Mouse (Mus musculus) kidney, adult 9 months (tissue): ENCODE results near the gene Ccdc22.

Experiments
- DNase-seq: peaks from one replicate; pipeline ENCODE4 v3.0.0; 2022

The Ccdc22 gene

DNA sequence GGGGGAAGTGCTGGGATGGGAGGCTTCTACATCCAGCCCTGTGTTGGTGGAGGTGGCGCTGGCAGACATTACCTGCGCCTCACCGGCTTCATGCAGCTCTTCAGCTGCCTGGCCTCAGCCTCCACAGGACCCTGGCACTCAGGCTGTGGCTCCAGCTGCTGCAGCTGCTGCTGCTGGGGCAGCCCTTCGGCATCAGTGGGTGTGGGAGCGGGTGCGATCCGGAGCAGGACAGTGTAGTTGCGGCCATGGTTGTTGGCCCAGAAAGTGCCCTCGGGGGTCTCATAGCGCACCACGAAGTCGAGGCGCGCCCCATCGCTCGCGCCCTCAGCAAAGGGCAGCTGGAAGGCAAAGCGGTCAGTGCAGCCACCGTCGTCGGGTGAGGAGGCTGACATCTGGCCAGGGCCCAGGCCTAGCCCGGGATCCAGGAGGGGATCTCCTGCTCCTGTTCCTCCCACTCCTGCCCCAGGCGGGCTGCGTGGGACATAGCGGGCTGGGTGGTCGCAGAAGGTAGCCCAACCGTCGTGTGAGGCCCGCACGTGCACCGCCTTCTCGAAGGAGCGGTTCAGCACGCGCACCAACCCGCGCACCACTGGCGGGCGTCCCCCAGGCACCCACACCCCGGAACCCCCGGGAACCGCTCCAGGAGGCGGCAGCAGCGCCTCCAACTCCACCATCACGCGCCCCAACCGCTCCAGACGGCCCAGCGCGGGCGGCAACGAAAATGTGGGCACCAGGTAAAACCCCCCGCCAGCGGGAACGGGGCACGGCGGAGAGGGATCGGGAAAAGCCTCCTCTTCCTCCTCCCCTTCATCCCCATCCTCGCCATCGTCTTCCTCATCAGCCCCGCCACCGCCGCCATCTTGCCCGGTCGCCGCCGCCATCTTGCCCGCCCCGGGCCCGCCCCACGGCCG lies 31.9 kb downstream of the Ccdc22 start, which contains the start of gene Foxp3:
TSS of gene Foxp3 (plus strand) at position 469 of the 911 bp plus-strand sequence.
- peak; percentile 14 for DNase-seq

DNA sequence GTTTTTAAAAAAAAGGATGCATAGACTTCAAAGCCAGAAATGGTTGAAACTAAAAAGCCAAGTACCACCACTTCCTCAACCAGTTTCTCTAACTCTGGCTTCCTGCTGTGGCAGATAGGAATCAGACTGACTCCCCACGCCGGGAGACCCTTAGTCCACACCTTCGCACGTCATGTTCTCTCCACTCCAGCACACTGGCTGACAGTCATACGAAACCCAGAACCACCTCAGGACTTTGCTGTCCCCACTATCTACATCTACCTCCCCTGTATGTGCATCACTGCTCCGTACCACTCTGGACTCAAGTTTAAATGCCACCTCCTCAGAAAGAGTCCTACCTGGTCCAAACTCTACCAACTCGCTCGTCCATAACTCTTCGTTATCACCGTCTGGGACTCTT lies 32.9 kb downstream of the Ccdc22 start:
- no peak for DNase-seq

DNA sequence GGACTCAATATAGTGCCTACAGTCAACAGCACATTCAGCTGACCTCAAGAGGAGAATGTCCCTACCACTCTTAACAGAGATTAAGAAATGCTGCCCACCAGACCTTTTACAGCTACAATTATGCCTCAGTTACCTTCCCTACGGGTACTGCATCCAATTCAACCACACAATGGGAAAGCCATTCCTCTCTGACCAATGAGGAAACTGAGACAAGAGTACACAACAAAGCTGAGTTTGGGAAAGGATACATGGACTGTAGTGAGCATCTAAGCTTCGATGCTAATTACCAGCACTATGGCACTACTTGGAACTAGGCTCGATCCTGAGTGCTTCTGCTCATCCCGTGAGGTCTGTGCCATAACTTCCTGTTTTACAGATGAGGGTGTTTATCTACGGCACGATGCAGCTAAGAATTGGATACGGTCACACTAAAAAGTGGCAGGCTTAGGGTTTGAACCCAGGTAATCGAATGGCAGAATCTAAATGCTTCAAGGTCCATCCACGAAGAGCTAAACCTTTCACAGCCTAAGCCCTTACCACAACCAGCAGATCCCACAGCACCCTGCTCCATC lies 33.7 kb downstream of the Ccdc22 start:
- DNase-seq = no peak

DNA sequence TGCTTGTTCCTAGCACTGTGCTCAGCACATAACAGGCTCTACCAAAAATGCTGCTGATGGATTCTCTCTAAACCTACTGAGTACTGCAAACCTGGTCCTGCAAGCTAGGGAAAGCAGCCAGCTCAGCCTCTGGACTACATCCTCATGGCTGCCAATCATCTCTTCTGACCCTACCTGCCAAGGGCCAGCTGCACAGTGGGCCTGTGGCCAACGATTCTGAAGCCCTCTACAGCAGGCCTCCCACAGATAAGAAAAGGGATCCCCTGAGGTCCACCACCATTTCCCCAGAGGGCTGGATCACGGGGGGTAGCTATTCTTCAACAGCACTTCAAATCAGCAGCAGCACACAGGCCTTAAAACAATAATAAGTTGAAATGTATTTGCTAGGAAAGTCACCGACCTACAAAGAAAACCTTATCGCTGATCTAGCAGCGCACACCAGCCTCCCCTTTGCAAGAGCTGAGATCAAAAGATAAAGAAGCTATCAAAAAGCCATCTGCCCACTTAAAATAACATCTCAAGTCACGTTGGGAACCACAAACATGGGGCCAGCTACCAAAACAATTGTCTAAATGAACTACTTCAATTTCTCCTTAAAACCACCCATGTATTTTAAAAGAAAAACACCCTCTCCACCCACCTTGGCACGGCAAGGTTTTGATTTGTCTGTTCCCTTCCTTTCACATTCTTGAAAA lies 34.7 kb downstream of the Ccdc22 start:
- no peak for DNase-seq

DNA sequence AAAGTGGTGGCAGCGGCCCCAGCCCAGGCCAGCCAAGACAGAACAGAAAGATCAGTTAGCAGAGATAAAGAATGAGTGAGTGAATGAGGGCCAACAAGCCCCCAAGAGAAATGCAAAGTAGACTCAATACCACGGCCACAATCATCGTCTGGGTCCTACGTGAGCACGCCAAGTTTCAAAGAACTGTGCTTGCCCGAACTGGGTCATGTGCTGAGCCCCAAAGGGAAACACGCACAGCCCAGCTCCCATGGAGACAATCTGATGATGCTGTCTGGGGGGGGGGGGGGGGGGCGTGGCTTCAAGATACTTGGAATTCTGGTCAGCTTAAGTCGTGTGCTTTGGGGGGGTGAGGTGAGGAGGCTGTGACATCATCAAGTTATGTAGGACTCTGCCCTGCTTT lies 37.8 kb downstream of the Ccdc22 start:
- no peak for DNase-seq

DNA sequence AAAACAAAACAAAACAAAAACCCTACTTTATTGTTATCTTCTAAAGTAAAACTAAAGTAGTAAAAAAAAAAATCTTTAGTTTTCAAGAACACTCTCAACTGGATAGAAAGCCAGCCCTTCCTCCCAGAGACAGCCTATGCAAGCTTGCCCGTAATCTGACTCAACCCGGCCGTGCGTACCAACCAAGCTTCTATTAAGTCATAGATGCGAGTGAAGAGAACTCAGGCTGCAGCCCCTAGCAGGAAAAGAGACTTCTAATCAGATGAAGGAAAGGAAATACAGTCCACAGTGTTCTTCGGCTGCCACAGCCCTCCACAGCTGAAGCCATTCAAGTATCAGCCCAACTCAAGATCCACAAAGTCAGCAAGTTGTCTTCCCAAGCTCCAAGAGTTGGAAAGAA lies 39.0 kb downstream of the Ccdc22 start:
- DNase-seq = no peak

DNA sequence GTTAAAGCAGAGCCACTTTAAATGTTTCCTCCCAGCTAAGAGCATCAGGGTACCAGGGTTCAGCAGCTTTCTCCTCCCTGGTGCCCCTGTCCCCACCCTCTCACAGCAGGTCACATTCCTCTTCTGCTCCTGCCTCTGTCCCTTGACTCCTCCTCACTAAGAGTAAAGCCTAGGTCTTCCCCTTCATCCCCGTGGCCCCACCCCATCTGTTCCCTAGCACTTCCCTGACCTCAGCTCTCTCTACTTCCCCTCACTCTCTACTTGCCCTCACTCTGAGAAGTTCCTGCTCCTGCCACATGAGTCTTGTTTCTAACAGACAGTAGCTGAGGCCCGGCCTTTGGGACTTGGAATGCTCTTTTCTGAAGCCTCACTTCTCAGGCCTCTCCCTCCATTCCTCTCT lies 42.2 kb downstream of the Ccdc22 start:
- no peak for DNase-seq

DNA sequence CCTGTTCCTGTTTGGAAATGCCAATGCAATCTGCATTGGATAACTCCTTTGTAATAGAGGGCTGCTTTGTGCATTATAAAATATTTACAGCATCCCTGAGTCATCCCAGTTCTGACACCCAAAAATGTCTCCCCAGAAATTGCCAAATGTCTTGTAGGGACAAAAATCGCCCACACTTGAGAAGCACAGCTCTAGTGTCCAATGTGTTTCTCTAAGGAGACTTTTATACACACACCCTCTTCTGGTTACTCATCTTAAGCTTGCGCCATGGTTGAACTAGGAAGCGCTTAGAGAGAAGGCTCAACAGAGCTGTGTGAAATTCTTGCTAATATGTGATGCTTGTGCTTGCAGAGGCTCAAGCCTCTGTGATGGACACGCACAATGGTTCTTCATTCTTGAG lies 51.8 kb downstream of the Ccdc22 start:
- no peak for DNase-seq
